Mouse (Mus musculus): ENCODE data around the gene Ms4a14. TPM values are rescaled to one million over a fixed set of nuclear protein-coding genes. Genes with fewer than 3 reads are reported as not detected.
"Not testable (repeated sequence)": the region's sequence is repeated elsewhere in the genome, so short reads cannot be mapped to it uniquely, and the experiment has no call there.

Ms4a14 gene
- polyA plus RNA-seq (2015; fragmentation: Nextera tagmentation; extraction: Ambion mirVana) = not detected in 2 replicates

- Histone ChIP-seq H3K9ac (replicated peaks) (no peak within 1 kb of the TSS), H3K4me3 (replicated peaks) (no peak within 1 kb of the TSS), H3K27ac (no peak within 1 kb of the TSS), H3K9me3 (no peaks in the 10 kb centered on the region), H3K4me2 (replicated peaks) (no peak within 1 kb of the TSS), H3K4me1 (replicated peaks) (no peaks in the 10 kb centered on the region), H3K36me3 (no peaks in the 10 kb centered on the region), H3K27me3 (no peaks in the 10 kb centered on the region)
- ATAC-seq = no peak
- WGBS = 76% methylated on average over 1 of the region's 1 CpGs
Observed at GRCm38 (mm10) chr19:11314354-11314753, at the start of gene Ms4a14. Gene Ms4a14, minus strand, starts transcription at chr19:11314454.

GRCm38 (mm10) chr19:11362002-11362401 is 47.7 kb upstream of the Ms4a14 start:
- ATAC-seq = no peak
- H3K4me3 ChIP-seq (replicated peaks) = no peak overlapping the region
- no peak overlapping the region for H3K4me2 ChIP-seq (replicated peaks)
- no peaks in the 10 kb centered on the region for H3K27me3 ChIP-seq
- no peak overlapping the region for H3K27ac ChIP-seq
- H3K36me3 ChIP-seq = no peaks in the 10 kb centered on the region
- no peaks in the 10 kb centered on the region for H3K4me1 ChIP-seq (replicated peaks)
- no peaks in the 10 kb centered on the region for H3K9me3 ChIP-seq
- no peak overlapping the region for H3K9ac ChIP-seq (replicated peaks)

GRCm38 (mm10) chr19:11360106-11360505 is 45.9 kb upstream of the Ms4a14 start:
- Histone ChIP-seq H3K4me3 (replicated peaks) (no peak overlapping the region), H3K36me3 (no peaks in the 10 kb centered on the region), H3K4me1 (replicated peaks) (no peaks in the 10 kb centered on the region), H3K9me3 (no peaks in the 10 kb centered on the region), H3K27me3 (no peaks in the 10 kb centered on the region), H3K27ac (no peak overlapping the region), H3K4me2 (replicated peaks) (no peak overlapping the region), H3K9ac (replicated peaks) (no peak overlapping the region)
- no peak for ATAC-seq
- 67% methylated on average over 3 of the region's 3 CpGs for WGBS

GRCm38 (mm10) chr19:11355730-11356129 is 41.5 kb upstream of the Ms4a14 start:
- no peaks in the 10 kb centered on the region for H3K4me1 ChIP-seq (replicated peaks)
- H3K9me3 ChIP-seq = no peaks in the 10 kb centered on the region
- no peaks in the 10 kb centered on the region for H3K36me3 ChIP-seq
- no peak overlapping the region for H3K27ac ChIP-seq
- no peaks in the 10 kb centered on the region for H3K27me3 ChIP-seq
- no peak for ATAC-seq
- H3K4me2 ChIP-seq (replicated peaks) = no peak overlapping the region
- 89% methylated on average over 7 of the region's 7 CpGs for WGBS
- no peak overlapping the region for H3K4me3 ChIP-seq (replicated peaks)
- no peak overlapping the region for H3K9ac ChIP-seq (replicated peaks)

- no peak for ATAC-seq
- WGBS = 54% methylated on average over 3 of the region's 3 CpGs
- H3K9ac ChIP-seq (replicated peaks) = no peak overlapping the region
Observed at GRCm38 (mm10) chr19:11351878-11352277, 37.6 kb upstream of the Ms4a14 start.

GRCm38 (mm10) chr19:11349698-11350481 is 35.6 kb upstream of the Ms4a14 start:
- H3K4me1 ChIP-seq (replicated peaks) = no peaks in the 10 kb centered on the region
- no peaks in the 10 kb centered on the region for H3K27me3 ChIP-seq
- H3K9me3 ChIP-seq = no peaks in the 10 kb centered on the region
- no peak overlapping the region for H3K4me3 ChIP-seq (replicated peaks)
- 63% methylated on average over 7 of the region's 7 CpGs for WGBS
- H3K36me3 ChIP-seq = no peaks in the 10 kb centered on the region
- H3K27ac ChIP-seq = no peak overlapping the region
- no peak for ATAC-seq
- H3K9ac ChIP-seq (replicated peaks) = no peak overlapping the region
- no peak overlapping the region for H3K4me2 ChIP-seq (replicated peaks)

More at GRCm38 (mm10) chr19:11351878-11352277, 37.6 kb upstream of the Ms4a14 start:
- no peaks in the 10 kb centered on the region for H3K9me3 ChIP-seq
- H3K27ac ChIP-seq = no peak overlapping the region
- H3K4me3 ChIP-seq (replicated peaks) = no peak overlapping the region
- no peaks in the 10 kb centered on the region for H3K4me1 ChIP-seq (replicated peaks)
- no peaks in the 10 kb centered on the region for H3K27me3 ChIP-seq
- no peaks in the 10 kb centered on the region for H3K36me3 ChIP-seq
- no peak overlapping the region for H3K4me2 ChIP-seq (replicated peaks)

- no peak for ATAC-seq
- no peaks in the 10 kb centered on the region for H3K27me3 ChIP-seq
- no peaks in the 10 kb centered on the region for H3K9me3 ChIP-seq
- H3K4me3 ChIP-seq (replicated peaks) = no peak overlapping the region
- no peaks in the 10 kb centered on the region for H3K4me1 ChIP-seq (replicated peaks)
- H3K27ac ChIP-seq = no peak overlapping the region
- no peaks in the 10 kb centered on the region for H3K36me3 ChIP-seq
- H3K9ac ChIP-seq (replicated peaks) = no peak overlapping the region
- no peak overlapping the region for H3K4me2 ChIP-seq (replicated peaks)
Observed at GRCm38 (mm10) chr19:11343992-11344391, 29.7 kb upstream of the Ms4a14 start.

GRCm38 (mm10) chr19:11343147-11343546 is 28.9 kb upstream of the Ms4a14 start:
- Histone ChIP-seq H3K4me3 (replicated peaks) (no peak overlapping the region), H3K27me3 (no peaks in the 10 kb centered on the region), H3K9ac (replicated peaks) (no peak overlapping the region), H3K4me1 (replicated peaks) (no peaks in the 10 kb centered on the region), H3K27ac (no peak overlapping the region), H3K36me3 (no peaks in the 10 kb centered on the region), H3K4me2 (replicated peaks) (no peak overlapping the region), H3K9me3 (no peaks in the 10 kb centered on the region)
- no peak for ATAC-seq

GRCm38 (mm10) chr19:11335932-11336331 is 21.7 kb upstream of the Ms4a14 start, which contains the start of gene Ms4a7:
Gene Ms4a7, minus strand, starts transcription at chr19:11336146.
- H3K9me3 ChIP-seq = no peaks in the 10 kb centered on the region
- no peak within 1 kb of the TSS for H3K4me2 ChIP-seq (replicated peaks)
- H3K27ac ChIP-seq = no peak within 1 kb of the TSS
- no peak within 1 kb of the TSS for H3K4me3 ChIP-seq (replicated peaks)
- no peak for ATAC-seq
- no peak within 1 kb of the TSS for H3K9ac ChIP-seq (replicated peaks)
- 89% methylated on average over 6 of the region's 6 CpGs for WGBS
- no peaks in the 10 kb centered on the region for H3K36me3 ChIP-seq
- no peaks in the 10 kb centered on the region for H3K4me1 ChIP-seq (replicated peaks)
- no peaks in the 10 kb centered on the region for H3K27me3 ChIP-seq

- Histone ChIP-seq H3K4me3 (replicated peaks) (no peak overlapping the region), H3K9me3 (no peaks in the 10 kb centered on the region), H3K9ac (replicated peaks) (no peak overlapping the region), H3K4me1 (replicated peaks) (no peaks in the 10 kb centered on the region), H3K27me3 (no peaks in the 10 kb centered on the region), H3K36me3 (no peaks in the 10 kb centered on the region), H3K4me2 (replicated peaks) (no peak overlapping the region), H3K27ac (no peak overlapping the region)
- 84% methylated on average over 1 of the region's 1 CpGs for WGBS
- ATAC-seq = no peak
Observed at GRCm38 (mm10) chr19:11321123-11321522, 6.9 kb upstream of the Ms4a14 start.

- Histone ChIP-seq H3K27me3 (no peaks in the 10 kb centered on the region), H3K4me2 (replicated peaks) (no peak overlapping the region), H3K36me3 (no peaks in the 10 kb centered on the region), H3K9ac (replicated peaks) (no peak overlapping the region), H3K4me1 (replicated peaks) (no peaks in the 10 kb centered on the region), H3K4me3 (replicated peaks) (no peak overlapping the region), H3K9me3 (no peaks in the 10 kb centered on the region), H3K27ac (no peak overlapping the region)
- WGBS = 92% methylated on average over 4 of the region's 4 CpGs
- no peak for ATAC-seq
Observed at GRCm38 (mm10) chr19:11316786-11317185, 2.5 kb upstream of the Ms4a14 start.

GRCm38 (mm10) chr19:11308888-11309287 is 5.4 kb downstream of the Ms4a14 start:
- no peak overlapping the region for H3K27ac ChIP-seq
- ATAC-seq = no peak
- no peak overlapping the region for H3K4me2 ChIP-seq (replicated peaks)

GRCm38 (mm10) chr19:11299529-11299928 is 14.7 kb downstream of the Ms4a14 start:
- not testable (repeated sequence) for H3K4me2 ChIP-seq (replicated peaks); ATAC-seq; H3K9me3 ChIP-seq; H3K36me3 ChIP-seq; H3K4me1 ChIP-seq (replicated peaks); H3K27ac ChIP-seq; H3K9ac ChIP-seq (replicated peaks); H3K4me3 ChIP-seq (replicated peaks); H3K27me3 ChIP-seq
- WGBS = 31% methylated on average over 4 of the region's 4 CpGs

More at GRCm38 (mm10) chr19:11308888-11309287, 5.4 kb downstream of the Ms4a14 start:
- H3K4me3 ChIP-seq (replicated peaks) = no peak overlapping the region
- H3K36me3 ChIP-seq = no peaks in the 10 kb centered on the region
- no peak overlapping the region for H3K9ac ChIP-seq (replicated peaks)
- no peaks in the 10 kb centered on the region for H3K4me1 ChIP-seq (replicated peaks)
- no peaks in the 10 kb centered on the region for H3K9me3 ChIP-seq
- no peaks in the 10 kb centered on the region for H3K27me3 ChIP-seq

All from midbrain, embryonic 13.5 days (tissue).